Mouse (Mus musculus): ENCODE measurements around the gene Gnat3. TPM values are rescaled to one million over a fixed set of nuclear protein-coding genes. Genes with fewer than 3 reads are reported as not detected.

The Gnat3 gene
- polyA plus RNA-seq (2015; fragmentation: Nextera tagmentation; extraction: Ambion mirVana): not detected in 2 replicates

DNA sequence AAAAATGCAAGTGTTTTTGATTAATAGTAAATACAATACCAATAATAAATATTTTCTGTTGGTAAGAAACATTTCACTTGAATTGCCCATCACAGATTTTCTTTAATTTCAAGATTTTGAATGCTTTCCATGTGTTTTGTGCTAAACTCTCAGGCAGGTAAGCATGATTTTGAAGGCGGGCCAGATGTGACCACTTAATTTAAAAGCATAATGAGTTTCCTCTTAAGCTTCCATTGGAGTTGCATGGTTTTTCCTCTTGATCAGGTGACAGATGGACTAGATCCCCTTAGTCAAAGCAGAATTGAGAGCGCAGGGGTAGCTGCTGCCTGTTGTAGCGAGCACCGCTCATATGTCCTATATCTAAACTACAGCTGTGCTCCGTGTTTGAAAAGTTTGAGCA, at the start of gene Gnat3:
Gnat3 (plus strand) TSS at position 301 of the 400 bp plus-strand sequence.

Other genes starting within 250 kb of the Gnat3 start
- gene Cd36, start 73.7 kb upstream of the Gnat3 start, polyA plus RNA-seq (2015; fragmentation: Nextera tagmentation; extraction: Ambion mirVana): 1.9 and 2.0 TPM in 2 replicates

Measured in neural tube, postnatal 0 days (tissue).